Mouse (Mus musculus) adrenal gland, adult 8-10 months (tissue): ENCODE measurements around the gene Myo15b. TPM values are rescaled to one million over a fixed set of nuclear protein-coding genes. Genes with fewer than 3 reads are reported as not detected.

Experiments used
- total RNA-seq, 4 experiments: library from RNA; stranded (reverse); gene quantifications; 2 replicates each; pipeline ENCODE4 v1.2.4; 2022

Gene Myo15b
- total RNA-seq, 4 experiments from 2014 or later, result 0.09 to 1.1 (median 0.32) TPM; not detected in 1

Other genes with a start within 250 kb of the Myo15b start
- gene Mif4gd, start 245.4 kb upstream of the Myo15b start, total RNA-seq, result 100 to 1,000 TPM; 101 to 135 (median 121) TPM
- gene Slc25a19, start 230.1 kb upstream of the Myo15b start, total RNA-seq, result 10 to 100 TPM; 59.5 to 94.1 (median 91.2) TPM
- gene Grb2, start 149.8 kb upstream of the Myo15b start, total RNA-seq, result 100 to 1,000 TPM; 136 to 165 (median 160) TPM
- gene Tmem94, start 93.0 kb upstream of the Myo15b start, total RNA-seq, result 100 to 1,000 TPM in 2 of 4 experiments, 10 to 100 TPM in 2; 83.2 to 102 (median 95.5) TPM
- gene Caskin2, start 44.8 kb upstream of the Myo15b start, total RNA-seq, result 10 to 100 TPM; 60.6 to 97.3 (median 78.2) TPM
- 10 to 100 TPM; 20.0 to 32.2 (median 25.4) TPM for gene Tsen54, start 43.7 kb upstream of the Myo15b start, total RNA-seq
- gene Llgl2, start 34.4 kb upstream of the Myo15b start, total RNA-seq, result 10 to 100 TPM; 10.5 to 13.4 (median 11.5) TPM
- gene Smim5, start 41.6 kb downstream of the Myo15b start, total RNA-seq, result under 1 TPM; 0.29 to 0.65 (median 0.42) TPM
- not detected for gene Smim6, start 53.6 kb downstream of the Myo15b start, total RNA-seq
- 10 to 100 TPM; 46.2 to 53.7 (median 48.3) TPM for gene Sap30bp, start 74.9 kb downstream of the Myo15b start, total RNA-seq
- gene Recql5, start 75.1 kb downstream of the Myo15b start, total RNA-seq, result 10 to 100 TPM; 24.7 to 40.4 (median 36.6) TPM
- gene Itgb4, start 116.3 kb downstream of the Myo15b start, total RNA-seq, result 1 to 10 TPM; 3.5 to 5.1 (median 3.9) TPM
- gene Galk1, start 154.3 kb downstream of the Myo15b start, total RNA-seq, result 10 to 100 TPM; 37.3 to 55.6 (median 46.4) TPM
- gene H3f3b, start 169.6 kb downstream of the Myo15b start, total RNA-seq, result 100 to 1,000 TPM; 302 to 413 (median 377) TPM
- gene Unk, start 171.9 kb downstream of the Myo15b start, total RNA-seq, result 10 to 100 TPM; 19.7 to 45.2 (median 29.6) TPM
- 1 to 10 TPM in 3 of 4 experiments, under 1 TPM in 1; 0.75 to 1.6 (median 1.4) TPM for gene Unc13d, start 219.6 kb downstream of the Myo15b start, total RNA-seq
- gene Wbp2, start 228.6 kb downstream of the Myo15b start, total RNA-seq, result 100 to 1,000 TPM; 194 to 199 (median 196) TPM